13 mouse cellular contexts compared by ENCODE assay signal in the genomic region with DNA sequence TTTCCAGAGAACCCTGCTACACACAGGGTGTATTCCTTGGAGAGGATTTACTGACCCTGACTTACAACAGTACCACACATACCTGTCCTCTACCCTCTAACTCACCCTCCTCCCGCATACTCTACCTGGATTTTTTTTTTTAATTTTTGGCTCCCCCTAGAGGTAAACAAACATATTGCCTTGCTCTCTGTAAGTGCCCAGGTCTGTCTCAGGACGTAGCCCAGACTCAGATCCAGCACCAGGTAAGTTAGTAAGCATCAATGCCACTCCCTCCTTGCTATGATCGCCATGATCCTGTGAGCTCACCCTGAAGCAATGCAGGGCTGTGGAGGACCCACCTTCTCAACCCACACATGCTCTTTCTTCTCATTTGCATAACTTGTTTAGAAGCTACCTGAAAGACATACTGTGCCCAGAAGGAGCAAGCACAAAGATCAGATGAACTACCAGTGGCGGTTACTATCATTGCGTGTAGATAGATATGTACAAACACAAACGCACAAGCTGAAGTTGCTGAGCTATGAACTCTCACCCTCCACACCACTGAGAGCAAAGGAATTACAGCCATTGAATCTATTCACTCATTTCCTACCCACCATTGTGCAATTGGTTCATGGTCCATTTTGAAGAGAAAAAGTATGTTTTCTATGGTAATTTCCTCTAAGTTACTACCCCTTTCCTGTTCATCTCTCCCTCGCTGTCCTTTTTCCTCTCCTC. TPM values are rescaled to one million over a fixed set of nuclear protein-coding genes. Genes with fewer than 3 reads are reported as not detected.
DNase-seq lines count a peak whose midpoint lies in the region; ATAC-seq and TF ChIP-seq lines count a peak whose summit lies in the region.
"Had no signal": no experiment of that assay in that cellular context is flagged by ENCODE, and none has a peak within 500 bp of the region (broad histone marks: within the 10 kb centered on the region; RNA-seq: fewer than 3 reads in every experiment).

No protein-coding gene starts in this region.

- no peaks in the 10 kb centered on the region for H3K4me1 ChIP-seq in midbrain, postnatal 0 days (ENCODE audit: insufficient read depth, low read length)
- no peaks in the 10 kb centered on the region for H3K4me1 ChIP-seq in midbrain, embryonic 11.5 days (ENCODE audit: control insufficient read depth, insufficient read depth, low read length)
- H3K4me1 ChIP-seq in stomach, embryonic 15.5 days = no peaks in the 10 kb centered on the region

- no peaks in the 10 kb centered on the region for H3K9me3 ChIP-seq in midbrain, postnatal 0 days (ENCODE audit: low read length)
- H3K9me3 ChIP-seq in midbrain, embryonic 11.5 days (ENCODE audit: control insufficient read depth, low read length) = no peaks in the 10 kb centered on the region
- H3K9me3 ChIP-seq in stomach, embryonic 15.5 days = no peaks in the 10 kb centered on the region

- no peaks in the 10 kb centered on the region for H3K27me3 ChIP-seq in midbrain, postnatal 0 days (ENCODE audit: insufficient read depth, low read length)
- no peaks in the 10 kb centered on the region for H3K27me3 ChIP-seq in midbrain, embryonic 11.5 days (ENCODE audit: control insufficient read depth, insufficient read depth, low read length)
- H3K27me3 ChIP-seq in stomach, embryonic 15.5 days (replicated peaks) = no peaks in the 10 kb centered on the region

- H3K36me3 ChIP-seq in midbrain, postnatal 0 days (ENCODE audit: insufficient read depth, low read length) = no peaks in the 10 kb centered on the region
- no peaks in the 10 kb centered on the region for H3K36me3 ChIP-seq in midbrain, embryonic 11.5 days (ENCODE audit: control insufficient read depth, insufficient read depth, low read length)
- H3K36me3 ChIP-seq in stomach, embryonic 15.5 days = no peaks in the 10 kb centered on the region

- H3K9ac ChIP-seq in midbrain, postnatal 0 days (replicated peaks; ENCODE audit: low read length, poor library complexity, severe bottlenecking) = no peak overlapping the region
- H3K9ac ChIP-seq in midbrain, embryonic 11.5 days (ENCODE audit: low read length) = no peak overlapping the region
- H3K9ac ChIP-seq in stomach, embryonic 15.5 days = no peak overlapping the region

- no peak overlapping the region for H3K27ac ChIP-seq in midbrain, postnatal 0 days (ENCODE audit: low read depth, low read length)
- no peak overlapping the region for H3K27ac ChIP-seq in midbrain, embryonic 11.5 days (ENCODE audit: low read depth, low read length)
- no peak overlapping the region for H3K27ac ChIP-seq in stomach, embryonic 15.5 days

- no peak overlapping the region for H3K4me3 ChIP-seq in midbrain, postnatal 0 days (ENCODE audit: low read depth, low read length)
- no peak overlapping the region for H3K4me3 ChIP-seq in midbrain, embryonic 11.5 days (ENCODE audit: low read depth, low read length)
- no peak overlapping the region for H3K4me3 ChIP-seq in stomach, embryonic 15.5 days (replicated peaks)

- H3K4me2 ChIP-seq in midbrain, postnatal 0 days (ENCODE audit: low read depth, low read length, poor library complexity, severe bottlenecking) = no peak overlapping the region
- no peak overlapping the region for H3K4me2 ChIP-seq in midbrain, embryonic 11.5 days
- H3K4me2 ChIP-seq in stomach, embryonic 15.5 days = no peak overlapping the region

- TF ChIP-seq CTCF in midbrain, postnatal 0 days (IDR thresholded peaks at IDR 0.05) = peak; percentile 16

- no peak for DNase-seq in frontal cortex, postnatal 10 days (ENCODE audit: low spot score in 2 of 2)
- no peak for DNase-seq in midbrain, postnatal 0 days (ENCODE audit: low spot score)
- DNase-seq in midbrain, embryonic 11.5 days (ENCODE audit: low spot score, missing footprints) = no peak
- peak; percentile 51 for DNase-seq in induced T-regulatory cell, adult 2 months (ENCODE audit: low read depth)
- no peak for DNase-seq in urinary bladder, postnatal 14 days (ENCODE audit: low spot score)
- no peak for DNase-seq in layer of hippocampus, adult 8-10 months (ENCODE audit: low spot score in 2 of 2)
- DNase-seq: adrenal gland, postnatal 14 days; heart, postnatal 14 days; lung, adult 18-20 months had no signal

- ATAC-seq in frontal cortex, adult (ENCODE audit: low TSS enrichment) = peak; percentile 65
- ATAC-seq in midbrain, postnatal 0 days (ENCODE audit: low FRiP score) = no peak
- no peak for ATAC-seq in midbrain, embryonic 11.5 days (ENCODE audit: low FRiP score)
- ATAC-seq in stomach, embryonic 15.5 days (ENCODE audit: insufficient read depth, low FRiP score, low read depth) = peak; percentile 43; the same call in 1 of the 2 replicates

- WGBS in midbrain, postnatal 0 days = 77% methylated on average over 7 of the region's 7 CpGs
- WGBS in midbrain, embryonic 11.5 days = 78% methylated on average over 7 of the region's 7 CpGs
- 65% methylated on average over 7 of the region's 7 CpGs for WGBS in stomach, embryonic 15.5 days

RNA-seq across cellular contexts. Expression of a gene that starts 39.7 kb away (rescaled TPM):
- 0.71 and 1.5 TPM in 2 replicates for total RNA-seq in midbrain, postnatal 0 days (2014; rRNA removed)
- polyA plus RNA-seq in midbrain, postnatal 0 days (2015; fragmentation: Nextera tagmentation; extraction: Ambion mirVana) = 4.4 and 4.5 TPM in 2 replicates
- polyA plus RNA-seq in midbrain, embryonic 11.5 days (2014; fragmentation: Nextera tagmentation; extraction: Ambion mirVana) = 76.7 and 84.2 TPM in 2 replicates
- 192 and 198 TPM in 2 replicates for polyA plus RNA-seq in stomach, embryonic 15.5 days (2015; fragmentation: Nextera tagmentation; extraction: Ambion mirVana)
- 10 to 100 TPM; 10.5 to 13.6 (median 13.4) TPM for total RNA-seq in layer of hippocampus, adult 8-10 months (2022)

RNA-seq across cellular contexts. Expression of a gene that starts 44.9 kb away (rescaled TPM):
- total RNA-seq in midbrain, postnatal 0 days (2014; rRNA removed) = not detected in 2 replicates
- not detected in 2 replicates for polyA plus RNA-seq in midbrain, postnatal 0 days (2015; fragmentation: Nextera tagmentation; extraction: Ambion mirVana)
- not detected in 2 replicates for polyA plus RNA-seq in midbrain, embryonic 11.5 days (2014; fragmentation: Nextera tagmentation; extraction: Ambion mirVana)
- 2.2 and 2.9 TPM in 2 replicates for polyA plus RNA-seq in stomach, embryonic 15.5 days (2015; fragmentation: Nextera tagmentation; extraction: Ambion mirVana)
- 1 to 10 TPM; 1.6 to 2.8 (median 2.1) TPM for total RNA-seq in layer of hippocampus, adult 8-10 months (2022)
- polyA plus RNA-seq: C2C12; spleen, adult 2 months had no signal

Comparison
In these comparisons a context has a peak if more than half of its experiments do, and no peak if none do; other contexts are left out.
1. RNA of a gene that starts 39.7 kb away (polyA plus RNA-seq): 192 to 198 TPM in stomach, embryonic 15.5 days and 76.7 to 84.2 TPM in midbrain, embryonic 11.5 days; 4.4 to 4.5 TPM in midbrain, postnatal 0 days; every median in the first group is over 10 times any median in the second.
2. ATAC-seq: peak in frontal cortex, adult (single experiment) and stomach, embryonic 15.5 days (single experiment); none in midbrain, postnatal 0 days (single experiment) and midbrain, embryonic 11.5 days (single experiment).